18 mouse cellular contexts compared by ENCODE assay signal in the genomic region with DNA sequence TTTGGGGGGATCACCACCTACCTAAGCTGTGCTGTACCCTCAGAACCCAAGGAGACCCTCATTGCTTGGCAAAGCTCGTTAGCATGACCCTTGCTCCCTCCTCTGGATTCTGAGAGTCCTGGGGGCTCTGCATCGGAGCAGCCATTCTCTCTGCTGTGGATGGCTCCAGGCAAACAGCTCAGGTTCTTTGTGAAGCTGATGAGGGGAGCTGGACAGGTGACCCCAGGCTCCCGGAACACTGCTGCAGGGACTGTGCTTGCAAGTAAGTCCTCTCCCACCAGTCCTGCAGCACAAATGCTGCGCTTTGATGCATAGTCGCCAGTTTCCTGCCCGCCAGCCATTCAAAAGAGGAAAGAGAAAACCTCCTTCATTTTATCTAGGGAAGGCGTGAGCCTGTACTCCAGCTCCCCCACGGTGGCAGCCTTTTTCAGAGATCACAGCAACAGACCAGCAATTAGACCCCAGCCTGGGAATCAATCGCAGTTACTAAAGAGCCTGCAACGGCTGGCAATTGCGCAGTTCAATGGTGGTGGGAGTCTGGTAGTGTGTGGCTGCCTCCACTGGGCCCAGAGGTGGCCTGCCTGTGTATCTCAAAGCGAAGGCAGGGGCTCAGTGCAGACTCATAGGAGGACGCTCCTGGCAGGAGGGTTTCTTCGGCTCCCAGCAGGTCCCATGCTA.
DNase-seq lines count a peak whose midpoint lies in the region; ATAC-seq lines count a peak whose summit lies in the region.
"Had no signal": no experiment of that assay in that cellular context is flagged by ENCODE, and none has a peak within 500 bp of the region (broad histone marks: within the 10 kb centered on the region; RNA-seq: fewer than 3 reads in every experiment).

No protein-coding gene starts in this region.

- 0 out of 2 replicates have a peak, but pooled peaks have one; percentile 7 for ATAC-seq in hindbrain, embryonic 16.5 days
- no peak for ATAC-seq in hindbrain, embryonic 14.5 days (ENCODE audit: low FRiP score)
- ATAC-seq in forebrain, embryonic 12.5 days (ENCODE audit: low FRiP score), result peak; percentile 72
- ATAC-seq in forebrain, embryonic 16.5 days, result peak; percentile 36
- ATAC-seq in midbrain, embryonic 16.5 days, result peak; percentile 41; the same call in 1 of the 2 replicates
- ATAC-seq: hindbrain, postnatal 0 days had no signal

- no peaks in the 10 kb centered on the region; the same call in 1 of the 2 replicates for H3K4me1 ChIP-seq in hindbrain, embryonic 16.5 days (ENCODE audit: control insufficient read depth, insufficient read depth, low read depth, low read length)
- 0 out of 2 replicates have a peak, but pooled peaks cover 3% of the 10 kb centered on the region for H3K4me1 ChIP-seq in hindbrain, embryonic 14.5 days (replicated peaks; ENCODE audit: control insufficient read depth, insufficient read depth, low read length)
- peaks cover 22% of the 10 kb centered on the region for H3K4me1 ChIP-seq in forebrain, embryonic 12.5 days
- H3K4me1 ChIP-seq in forebrain, embryonic 16.5 days (replicated peaks; ENCODE audit: control insufficient read depth, insufficient read depth, low read length), result peaks cover 16% of the 10 kb centered on the region
- no peaks in the 10 kb centered on the region for H3K4me1 ChIP-seq in midbrain, embryonic 16.5 days (ENCODE audit: control insufficient read depth, insufficient read depth, low read length)
- H3K4me1 ChIP-seq: embryonic facial prominence, embryonic 15.5 days; heart, embryonic 13.5 days had no signal

- no peak overlapping the region for H3K9ac ChIP-seq in hindbrain, embryonic 16.5 days (ENCODE audit: low read depth, low read length)
- no peak overlapping the region for H3K9ac ChIP-seq in hindbrain, embryonic 14.5 days
- no peak overlapping the region for H3K9ac ChIP-seq in forebrain, embryonic 12.5 days
- H3K9ac ChIP-seq in forebrain, embryonic 16.5 days (replicated peaks; ENCODE audit: low read depth, low read length), result no peak overlapping the region
- no peak overlapping the region for H3K9ac ChIP-seq in midbrain, embryonic 16.5 days (ENCODE audit: low read depth, low read length)
- H3K9ac ChIP-seq: embryonic facial prominence, embryonic 15.5 days; heart, embryonic 13.5 days had no signal

- no peak overlapping the region for H3K27ac ChIP-seq in hindbrain, embryonic 16.5 days (ENCODE audit: low read depth, low read length)
- no peak overlapping the region for H3K27ac ChIP-seq in hindbrain, embryonic 14.5 days
- H3K27ac ChIP-seq in forebrain, embryonic 12.5 days, result no peak overlapping the region
- H3K27ac ChIP-seq in forebrain, embryonic 16.5 days (ENCODE audit: low read length), result no peak overlapping the region
- H3K27ac ChIP-seq in midbrain, embryonic 16.5 days (ENCODE audit: low read length), result no peak overlapping the region
- H3K27ac ChIP-seq: embryonic facial prominence, embryonic 15.5 days; gastrocnemius, adult 2 months; heart, embryonic 13.5 days; hindbrain, postnatal 0 days had no signal

- H3K4me2 ChIP-seq in hindbrain, embryonic 16.5 days (ENCODE audit: low read length), result no peak overlapping the region
- no peak overlapping the region for H3K4me2 ChIP-seq in hindbrain, embryonic 14.5 days (replicated peaks)
- H3K4me2 ChIP-seq in forebrain, embryonic 12.5 days, result no peak overlapping the region; the same call in 1 of the 2 replicates
- H3K4me2 ChIP-seq in forebrain, embryonic 16.5 days (ENCODE audit: low read length), result no peak overlapping the region
- H3K4me2 ChIP-seq in midbrain, embryonic 16.5 days (ENCODE audit: low read length), result no peak overlapping the region
- H3K4me2 ChIP-seq: embryonic facial prominence, embryonic 15.5 days; heart, embryonic 13.5 days had no signal

- WGBS in hindbrain, embryonic 16.5 days, result 27% methylated on average over 14 of the region's 14 CpGs
- WGBS in hindbrain, embryonic 14.5 days, result 34% methylated on average over 14 of the region's 14 CpGs
- WGBS in forebrain, embryonic 12.5 days, result 18% methylated on average over 14 of the region's 14 CpGs
- 13% methylated on average over 14 of the region's 14 CpGs for WGBS in forebrain, embryonic 16.5 days
- 26% methylated on average over 14 of the region's 14 CpGs for WGBS in midbrain, embryonic 16.5 days

- DNase-seq in hindbrain, embryonic 14.5 days (ENCODE audit: low spot score), result no peak
- DNase-seq in cerebellum, postnatal 4 days (ENCODE audit: low spot score in 2 of 2), result no peak
- DNase-seq in left cerebral cortex, postnatal 10 days (ENCODE audit: extremely low spot score in 1 of 2, low spot score in 2 of 2), result no peak
- DNase-seq: adrenal gland, postnatal 25 days; cerebellum, adult 2 months; cerebellum, postnatal 10 days; embryo, embryonic 11 days; gastrocnemius, adult 2 months; gastrocnemius, postnatal 25 days; heart, postnatal 36 days had no signal

- no peaks in the 10 kb centered on the region; the same call in 1 of the 2 replicates for H3K9me3 ChIP-seq in hindbrain, embryonic 16.5 days (ENCODE audit: control insufficient read depth, low read length)
- H3K9me3 ChIP-seq in hindbrain, embryonic 14.5 days (ENCODE audit: control insufficient read depth, low read length), result no peaks in the 10 kb centered on the region
- H3K9me3 ChIP-seq in forebrain, embryonic 12.5 days, result no peaks in the 10 kb centered on the region
- no peaks in the 10 kb centered on the region for H3K9me3 ChIP-seq in forebrain, embryonic 16.5 days (ENCODE audit: control insufficient read depth, low read length)
- no peaks in the 10 kb centered on the region for H3K9me3 ChIP-seq in midbrain, embryonic 16.5 days (replicated peaks; ENCODE audit: control insufficient read depth, low read length, poor library complexity, severe bottlenecking)
- H3K9me3 ChIP-seq: embryonic facial prominence, embryonic 15.5 days; heart, embryonic 13.5 days had no signal

- no peaks in the 10 kb centered on the region for H3K36me3 ChIP-seq in hindbrain, embryonic 16.5 days (ENCODE audit: control insufficient read depth, insufficient read depth, low read length)
- no peaks in the 10 kb centered on the region for H3K36me3 ChIP-seq in hindbrain, embryonic 14.5 days (replicated peaks; ENCODE audit: control insufficient read depth, insufficient read depth)
- no peaks in the 10 kb centered on the region for H3K36me3 ChIP-seq in forebrain, embryonic 12.5 days (replicated peaks)
- no peaks in the 10 kb centered on the region for H3K36me3 ChIP-seq in forebrain, embryonic 16.5 days (ENCODE audit: control insufficient read depth, insufficient read depth)
- no peaks in the 10 kb centered on the region for H3K36me3 ChIP-seq in midbrain, embryonic 16.5 days (ENCODE audit: control insufficient read depth, insufficient read depth, low read length)
- H3K36me3 ChIP-seq: embryonic facial prominence, embryonic 15.5 days; heart, embryonic 13.5 days had no signal

- intact Hi-C loops in left cerebral cortex, postnatal 10 days (cut with DNase I), result no loop called here

- H3K27me3 ChIP-seq in hindbrain, embryonic 16.5 days (replicated peaks; ENCODE audit: control insufficient read depth, insufficient read depth, low read length), result peaks cover 8% of the 10 kb centered on the region
- no peaks in the 10 kb centered on the region for H3K27me3 ChIP-seq in hindbrain, embryonic 14.5 days (ENCODE audit: control insufficient read depth, insufficient read depth, low read length)
- H3K27me3 ChIP-seq in forebrain, embryonic 12.5 days, result peaks cover 33% of the 10 kb centered on the region
- no peaks in the 10 kb centered on the region for H3K27me3 ChIP-seq in forebrain, embryonic 16.5 days (replicated peaks; ENCODE audit: control insufficient read depth, insufficient read depth, low read length)
- H3K27me3 ChIP-seq in midbrain, embryonic 16.5 days (ENCODE audit: control insufficient read depth, insufficient read depth, low read depth, low read length), result no peaks in the 10 kb centered on the region
- H3K27me3 ChIP-seq: embryonic facial prominence, embryonic 15.5 days had no signal

- H3K4me3 ChIP-seq in hindbrain, embryonic 16.5 days (ENCODE audit: low read length), result no peak overlapping the region
- no peak overlapping the region for H3K4me3 ChIP-seq in hindbrain, embryonic 14.5 days (replicated peaks; ENCODE audit: low read length)
- no peak overlapping the region for H3K4me3 ChIP-seq in forebrain, embryonic 12.5 days (replicated peaks)
- H3K4me3 ChIP-seq in forebrain, embryonic 16.5 days (replicated peaks; ENCODE audit: low read length), result no peak overlapping the region
- H3K4me3 ChIP-seq in midbrain, embryonic 16.5 days (ENCODE audit: low read depth, low read length), result no peak overlapping the region
- H3K4me3 ChIP-seq: embryonic facial prominence, embryonic 15.5 days; erythroblast, embryonic 14.5 days; gastrocnemius, adult 2 months; heart, embryonic 13.5 days had no signal
